Mouse (Mus musculus): ENCODE data around the gene Bfar.

GRCm38 (mm10) chr16:13727811-13728335, 56.2 kb downstream of the Bfar start:
- TF ChIP-seq ZC3H11A (IDR thresholded peaks at IDR 0.05; ENCODE audit: borderline replicate concordance, low read depth, low read length), result no peak
- no peak for TF ChIP-seq HCFC1 (IDR thresholded peaks at IDR 0.05; ENCODE audit: borderline replicate concordance, insufficient read depth, low read length)
- TF ChIP-seq ZNF384 (IDR thresholded peaks at IDR 0.05; ENCODE audit: low read depth, low read length), result no peak

All from ES-E14 (cell line).